Mouse (Mus musculus): ENCODE measurements at regions not wholly inside any gene's neighbourhood (a gene's known extent, or its start where the extent isn't known, plus 50 kb on each side); places are given as distances from the start of the nearest gene placed in this dataset.

DNA sequence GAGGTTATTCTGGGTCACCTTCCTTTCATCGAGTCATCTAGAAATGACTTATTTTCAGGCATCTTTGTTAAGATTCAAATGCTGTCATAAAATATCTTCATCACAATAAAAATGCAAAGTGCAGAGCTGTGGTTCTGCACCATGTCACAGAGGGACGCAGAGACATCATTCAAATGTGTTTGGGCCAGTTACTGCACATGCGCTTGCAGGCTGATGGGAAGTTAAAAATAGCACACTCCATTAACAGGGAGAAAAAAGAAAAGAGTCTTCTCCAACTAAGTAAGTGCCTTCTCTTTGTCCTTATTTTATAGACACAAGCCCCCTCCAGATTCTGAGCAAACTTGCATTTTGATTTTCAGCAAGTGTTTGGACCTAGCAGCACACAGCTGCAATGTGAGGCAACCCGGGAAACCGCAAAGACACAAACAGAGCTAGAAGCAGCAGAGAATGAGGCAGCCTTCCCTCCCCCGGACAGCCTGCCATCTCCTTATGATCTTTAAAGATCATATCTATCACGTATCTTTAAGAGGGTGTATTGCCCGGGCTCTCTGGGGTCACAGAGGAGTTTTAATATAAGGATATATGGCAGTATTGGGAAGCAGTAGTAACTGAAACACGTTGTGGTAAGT lies 510.0 kb downstream of the Adam3 start:
- H3K4me2 ChIP-seq: no peak overlapping the region
- H3K27me3 ChIP-seq: no peaks in the 10 kb centered on the region
- H3K9me3 ChIP-seq (replicated peaks): no peaks in the 10 kb centered on the region
- no peak overlapping the region for H3K9ac ChIP-seq
- no peak for ATAC-seq
- H3K4me1 ChIP-seq: no peaks in the 10 kb centered on the region
- H3K4me3 ChIP-seq: no peak overlapping the region
- no peak overlapping the region for H3K27ac ChIP-seq
- 80% methylated on average over 9 of the region's 9 CpGs for WGBS
- no peaks in the 10 kb centered on the region for H3K36me3 ChIP-seq (ENCODE audit: poor library complexity, severe bottlenecking)

DNA sequence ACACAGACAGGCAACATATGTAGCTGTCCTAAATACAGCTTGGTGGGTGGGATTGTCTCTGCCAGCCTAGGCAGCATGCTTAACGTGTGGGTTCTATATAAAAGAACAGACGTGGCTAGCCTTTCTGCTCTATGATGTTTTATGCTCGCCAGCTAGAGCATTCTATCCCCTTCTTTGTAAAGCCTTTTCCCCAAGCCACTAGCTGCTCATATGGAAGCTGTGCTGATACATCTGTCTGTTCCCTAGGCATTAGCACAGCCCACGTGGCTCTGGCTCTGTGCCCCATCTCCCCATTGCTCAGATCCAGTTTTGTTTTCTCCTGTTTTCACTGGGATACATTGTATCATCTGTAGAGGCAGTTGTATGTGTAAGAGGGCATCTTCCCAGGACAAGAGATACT lies 511.3 kb downstream of the Adam3 start:
- no peak for ATAC-seq
- no peak overlapping the region for H3K4me2 ChIP-seq
- no peaks in the 10 kb centered on the region for H3K36me3 ChIP-seq (ENCODE audit: poor library complexity, severe bottlenecking)
- H3K9me3 ChIP-seq (replicated peaks): no peaks in the 10 kb centered on the region
- H3K4me1 ChIP-seq: no peaks in the 10 kb centered on the region
- no peak overlapping the region for H3K27ac ChIP-seq
- H3K27me3 ChIP-seq: no peaks in the 10 kb centered on the region
- 69% methylated on average over 4 of the region's 4 CpGs for whole genome bisulfite sequencing
- no peak overlapping the region for H3K9ac ChIP-seq
- H3K4me3 ChIP-seq: no peak overlapping the region

DNA sequence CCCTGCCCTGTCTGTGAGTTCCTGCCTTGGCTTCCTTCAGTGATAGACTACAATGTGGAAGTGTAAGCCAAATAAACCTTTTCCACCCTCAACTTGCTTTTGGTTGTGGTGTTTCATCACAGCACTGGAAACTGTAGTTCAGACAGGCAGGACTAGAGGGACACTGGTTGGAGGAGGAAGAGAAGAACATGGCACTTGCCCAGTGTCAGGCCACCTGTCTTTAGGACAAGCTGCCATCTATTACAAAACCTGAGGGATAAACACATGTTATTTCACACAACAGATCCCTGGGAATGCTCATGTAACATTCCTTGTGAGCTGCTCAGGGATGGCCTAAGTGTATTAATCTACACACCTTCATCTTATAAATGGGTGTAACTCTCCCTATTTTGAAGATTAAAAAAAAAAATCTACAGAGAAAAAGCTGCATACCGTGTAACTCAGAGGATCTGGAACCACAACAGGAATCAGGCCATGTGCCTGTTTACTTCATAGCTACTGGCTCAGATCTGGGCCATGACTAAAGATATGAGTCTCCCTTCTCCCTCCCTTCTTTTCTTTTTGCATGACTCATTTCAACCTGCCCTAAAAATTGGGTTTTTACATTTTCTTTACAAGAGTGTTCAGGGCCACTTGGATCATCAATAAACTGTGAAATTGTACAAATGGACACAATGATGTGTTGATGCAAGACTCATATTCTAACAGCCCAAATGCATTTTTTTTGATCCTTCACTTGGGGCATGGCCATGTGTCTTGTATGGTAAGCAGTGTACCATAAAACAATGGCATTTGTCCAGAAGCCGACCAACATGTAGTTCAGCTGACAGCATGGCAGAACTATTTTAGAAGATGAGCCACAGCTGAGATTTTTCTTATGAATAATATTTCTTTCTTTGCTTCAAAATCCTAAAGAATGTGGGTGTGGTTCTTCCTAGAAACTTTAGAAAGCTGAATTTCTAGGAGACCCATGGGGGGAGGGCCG lies 513.1 kb downstream of the Adam3 start:
- Histone ChIP-seq H3K27me3 (no peaks in the 10 kb centered on the region), H3K36me3 (ENCODE audit: poor library complexity, severe bottlenecking) (no peaks in the 10 kb centered on the region), H3K27ac (no peak overlapping the region), H3K9me3 (replicated peaks) (no peaks in the 10 kb centered on the region), H3K4me1 (no peaks in the 10 kb centered on the region), H3K9ac (no peak overlapping the region), H3K4me3 (no peak overlapping the region), H3K4me2 (no peak overlapping the region)
- no peak for ATAC-seq
- 88% methylated on average over 3 of the region's 3 CpGs for WGBS

DNA sequence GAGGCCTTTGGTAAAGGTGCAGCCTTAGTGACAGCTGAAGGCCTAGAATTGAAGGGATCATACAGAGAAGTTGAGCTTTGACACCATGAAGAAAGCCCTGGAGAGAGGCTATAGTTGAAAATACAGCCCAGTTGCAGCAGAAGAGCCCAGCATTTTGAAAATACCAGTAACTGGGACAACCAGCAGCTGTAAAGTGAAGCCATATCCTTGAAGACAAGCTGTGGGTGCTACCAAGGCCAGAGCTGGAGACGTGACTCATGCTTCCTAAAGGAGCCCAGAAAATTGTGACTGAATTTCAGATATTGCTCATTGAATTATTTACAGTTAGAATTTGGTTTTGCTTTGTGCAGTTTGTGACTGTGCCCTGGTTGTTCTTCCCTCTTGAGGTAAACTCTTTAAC lies 514.6 kb downstream of the Adam3 start:
- Histone ChIP-seq H3K9me3 (replicated peaks) (no peaks in the 10 kb centered on the region), H3K4me3 (no peak overlapping the region), H3K4me1 (no peaks in the 10 kb centered on the region), H3K9ac (no peak overlapping the region), H3K4me2 (no peak overlapping the region), H3K27ac (no peak overlapping the region), H3K36me3 (ENCODE audit: poor library complexity, severe bottlenecking) (no peaks in the 10 kb centered on the region), H3K27me3 (no peaks in the 10 kb centered on the region)
- ATAC-seq: no peak
- WGBS: 76% methylated on average over 1 of the region's 1 CpGs

Data from forebrain, embryonic 13.5 days (tissue).